Mouse (Mus musculus): Measurements from ENCODE around the gene R3hdm1. TPM values are rescaled to one million over a fixed set of nuclear protein-coding genes. Genes with fewer than 3 reads are reported as not detected.

The R3hdm1 gene
- polyA plus RNA-seq, 1 experiment, result 97.2 TPM

DNA sequence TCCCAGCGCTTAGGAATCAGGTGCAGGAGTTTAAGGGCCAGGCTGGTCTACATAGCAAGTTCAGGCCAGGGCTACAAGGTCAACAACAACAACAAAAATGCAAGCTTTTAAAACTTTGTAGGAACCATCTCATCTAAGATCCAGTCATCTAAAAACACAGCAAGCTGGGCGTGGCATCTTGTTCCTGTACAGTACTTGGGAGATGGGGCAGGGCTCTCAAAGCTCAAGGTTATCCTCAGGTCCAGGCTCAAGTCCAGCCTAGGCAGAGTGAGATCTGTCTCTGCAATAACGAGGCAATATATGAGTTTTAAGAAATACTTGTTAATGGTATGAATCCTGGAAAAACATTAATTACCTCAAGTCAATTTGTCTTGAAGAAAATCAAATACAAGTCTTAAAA is 175.5 kb downstream of the R3hdm1 start:
- no peak for TF ChIP-seq CTCF (IDR thresholded peaks at IDR 0.05; ENCODE audit: borderline replicate concordance, insufficient read depth, low read depth, low read length)
- no peak for TF ChIP-seq POLR2A (IDR thresholded peaks at IDR 0.05; ENCODE audit: borderline replicate concordance, insufficient read depth, low read length)
- DNase-seq, result no peak
- no peaks in the 10 kb centered on the region for H3K27me3 ChIP-seq (ENCODE audit: control insufficient read depth, insufficient read depth, low read length)
- H3K4me3 ChIP-seq (replicated peaks; ENCODE audit: insufficient read depth, low read depth, low read length), result no peak overlapping the region
- 98% methylated on average over 3 of the region's 3 CpGs for WGBS
- no peak overlapping the region for H3K27ac ChIP-seq (ENCODE audit: insufficient read depth, low read length)
- no peaks in the 10 kb centered on the region for H3K4me1 ChIP-seq (ENCODE audit: control insufficient read depth, insufficient read depth, low read length)

DNA sequence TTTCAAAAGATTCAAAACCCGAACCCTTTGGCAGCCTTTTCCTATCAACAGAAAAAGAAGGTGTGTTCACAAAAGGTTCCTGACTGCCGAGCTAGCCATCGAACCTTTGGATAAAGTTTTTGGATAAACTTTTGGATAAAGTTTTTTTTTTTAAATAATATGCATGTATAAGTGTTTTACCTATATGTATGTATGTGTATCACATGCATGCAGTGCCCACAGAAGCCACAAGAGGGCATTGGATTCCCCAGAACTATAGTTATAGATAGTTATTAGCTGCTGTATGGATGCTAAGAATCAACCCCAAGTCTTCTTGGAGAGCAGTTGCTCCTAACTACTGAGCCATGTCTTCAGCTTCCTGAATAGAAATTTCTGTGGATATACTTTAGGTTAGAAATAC is 178.7 kb downstream of the R3hdm1 start:
- Histone ChIP-seq H3K4me3 (replicated peaks; ENCODE audit: insufficient read depth, low read depth, low read length) (no peak overlapping the region), H3K27me3 (ENCODE audit: control insufficient read depth, insufficient read depth, low read length) (no peaks in the 10 kb centered on the region), H3K27ac (ENCODE audit: insufficient read depth, low read length) (no peak overlapping the region), H3K4me1 (ENCODE audit: control insufficient read depth, insufficient read depth, low read length) (no peaks in the 10 kb centered on the region)
- 98% methylated on average over 3 of the region's 3 CpGs for WGBS
- TF ChIP-seq CTCF (IDR thresholded peaks at IDR 0.05; ENCODE audit: borderline replicate concordance, insufficient read depth, low read depth, low read length), result no peak
- no peak for TF ChIP-seq POLR2A (IDR thresholded peaks at IDR 0.05; ENCODE audit: borderline replicate concordance, insufficient read depth, low read length)
- no peak for DNase-seq

DNA sequence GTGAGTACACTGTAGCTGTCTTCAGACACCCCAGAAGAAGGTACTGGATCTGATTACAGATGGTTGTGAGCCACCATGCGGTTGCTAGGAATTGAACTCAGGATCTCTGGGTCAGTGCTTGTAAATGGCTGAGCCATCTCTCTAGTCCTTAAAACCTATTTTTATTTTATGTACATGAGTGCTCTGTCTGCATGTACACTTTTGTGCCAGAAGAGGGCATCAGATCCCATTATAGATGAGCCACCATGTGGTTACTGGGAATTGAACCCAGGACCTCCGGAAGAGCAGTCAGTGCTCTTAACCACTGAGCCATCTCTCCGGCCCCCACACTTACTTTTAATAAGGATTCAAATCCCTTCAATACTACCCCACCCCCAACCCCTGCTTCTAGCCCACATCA is 179.8 kb downstream of the R3hdm1 start:
- DNase-seq, result no peak
- Histone ChIP-seq H3K4me1 (ENCODE audit: control insufficient read depth, insufficient read depth, low read length) (no peaks in the 10 kb centered on the region), H3K27ac (ENCODE audit: insufficient read depth, low read length) (no peak overlapping the region), H3K4me3 (replicated peaks; ENCODE audit: insufficient read depth, low read depth, low read length) (no peak overlapping the region), H3K27me3 (ENCODE audit: control insufficient read depth, insufficient read depth, low read length) (no peaks in the 10 kb centered on the region)
- WGBS, result 100% methylated on average over 3 of the region's 3 CpGs
- TF ChIP-seq POLR2A (IDR thresholded peaks at IDR 0.05; ENCODE audit: borderline replicate concordance, insufficient read depth, low read length), result no peak
- TF ChIP-seq CTCF (IDR thresholded peaks at IDR 0.05; ENCODE audit: borderline replicate concordance, insufficient read depth, low read depth, low read length), result no peak

DNA sequence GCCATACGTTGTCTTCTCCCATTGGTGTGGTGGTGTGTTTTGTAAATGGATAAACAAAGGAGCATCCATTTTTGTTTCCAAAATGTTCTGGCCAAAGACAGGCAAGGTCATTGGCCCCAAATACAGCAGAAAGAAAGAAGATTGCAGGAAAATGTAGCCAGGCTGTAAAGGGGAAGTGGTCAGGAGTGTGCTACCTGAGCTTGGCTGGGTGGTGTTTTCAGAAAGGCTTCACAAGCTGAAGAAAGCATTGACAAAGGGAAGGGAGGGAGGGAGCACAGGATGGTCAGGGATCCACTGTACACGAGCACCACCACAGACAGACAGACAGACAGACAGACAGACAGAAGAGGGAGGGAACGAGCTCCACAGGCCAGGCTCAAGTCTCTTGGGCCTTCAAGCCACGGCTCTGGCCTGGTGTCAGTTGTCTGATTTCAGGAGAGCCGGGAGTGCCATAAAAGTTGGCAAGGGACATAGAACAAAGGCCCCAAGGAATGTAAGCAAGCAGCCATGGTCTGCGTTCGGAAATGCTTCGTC is 181.1 kb downstream of the R3hdm1 start:
- H3K4me1 ChIP-seq (ENCODE audit: control insufficient read depth, insufficient read depth, low read length), result no peaks in the 10 kb centered on the region
- no peaks in the 10 kb centered on the region for H3K27me3 ChIP-seq (ENCODE audit: control insufficient read depth, insufficient read depth, low read length)
- H3K4me3 ChIP-seq (replicated peaks; ENCODE audit: insufficient read depth, low read depth, low read length), result no peak overlapping the region
- TF ChIP-seq CTCF (IDR thresholded peaks at IDR 0.05; ENCODE audit: borderline replicate concordance, insufficient read depth, low read depth, low read length), result no peak
- TF ChIP-seq POLR2A (IDR thresholded peaks at IDR 0.05; ENCODE audit: borderline replicate concordance, insufficient read depth, low read length), result no peak
- H3K27ac ChIP-seq (ENCODE audit: insufficient read depth, low read length), result no peak overlapping the region
- 71% methylated on average over 8 of the region's 8 CpGs for WGBS
- no peak for DNase-seq

DNA sequence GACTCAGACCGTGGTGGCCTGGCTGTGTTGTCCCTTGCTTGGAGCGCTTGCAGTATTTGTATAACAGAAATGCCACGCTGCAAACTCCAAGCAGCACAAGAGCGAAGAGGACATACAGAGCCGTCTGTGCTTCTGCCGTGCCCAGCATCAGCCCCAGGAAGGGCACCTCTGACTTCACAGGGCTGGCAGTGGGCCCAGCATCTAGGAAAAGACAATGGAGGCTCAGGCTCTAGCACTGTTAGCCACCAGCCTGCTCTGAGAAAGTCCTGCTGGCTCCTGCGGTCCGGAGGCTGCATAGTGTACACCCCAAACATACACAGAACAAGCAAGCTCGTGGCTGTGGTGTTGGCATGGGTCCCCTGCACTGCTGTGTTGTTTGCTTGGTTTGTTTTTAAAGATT is 182.0 kb downstream of the R3hdm1 start:
- DNase-seq, result no peak
- 43% methylated on average over 9 of the region's 9 CpGs for WGBS
- Histone ChIP-seq H3K27me3 (ENCODE audit: control insufficient read depth, insufficient read depth, low read length) (no peaks in the 10 kb centered on the region), H3K27ac (ENCODE audit: insufficient read depth, low read length) (no peak overlapping the region), H3K4me3 (replicated peaks; ENCODE audit: insufficient read depth, low read depth, low read length) (no peak overlapping the region), H3K4me1 (ENCODE audit: control insufficient read depth, insufficient read depth, low read length) (no peaks in the 10 kb centered on the region)
- TF ChIP-seq POLR2A (IDR thresholded peaks at IDR 0.05; ENCODE audit: borderline replicate concordance, insufficient read depth, low read length) (no peak), CTCF (IDR thresholded peaks at IDR 0.05; ENCODE audit: borderline replicate concordance, insufficient read depth, low read depth, low read length) (no peak)

Other genes with a start within 250 kb of the R3hdm1 start
- 1.6 and 2.1 TPM in 2 replicates for gene Map3k19, start 248.3 kb upstream of the R3hdm1 start, polyA plus RNA-seq (2012; rRNA removed)
- gene Rab3gap1, start 234.5 kb upstream of the R3hdm1 start, polyA plus RNA-seq (2012; rRNA removed), result 42.5 and 43.3 TPM in 2 replicates
- gene Zranb3, start 254 bp upstream of the R3hdm1 start, polyA plus RNA-seq (2012; rRNA removed), result 2.5 and 3.2 TPM in 2 replicates
- 44.9 and 45.4 TPM in 2 replicates for gene Ubxn4, start 140.7 kb downstream of the R3hdm1 start, polyA plus RNA-seq (2012; rRNA removed)
- 0.27 and 0.33 TPM in 2 replicates for gene Lct, start 225.0 kb downstream of the R3hdm1 start, polyA plus RNA-seq (2012; rRNA removed)